Mouse (Mus musculus) stomach, embryonic 14.5 days (tissue): ENCODE results near the gene Cd63. TPM values are rescaled to one million over a fixed set of nuclear protein-coding genes. Genes with fewer than 3 reads are reported as not detected.
A peak's percentile ranks its signal among the peaks of the same experiment; 100 is the strongest.

ENCODE experiments used
- ATAC-seq: fragments of 200-750 bp; cut with Nextera tagmentation; 2 replicates; pipeline ENCODE4 v1.8.0; 2017; ENCODE audit warnings: low read depth, moderate TSS enrichment; ENCODE audit not compliant: insufficient number of reproducible peaks, insufficient read depth, low FRiP score
- H3K27ac ChIP-seq: fragments of 300-500 bp; sonication (generic); 2 replicates; pipeline ENCODE4 v1.5.1; 2014; ENCODE audit warnings: mild to moderate bottlenecking, low read length, moderate library complexity, mixed read lengths
- H3K27me3 ChIP-seq: fragments of 300-500 bp; sonication (generic); 2 replicates; pipeline ENCODE4 v1.6.1; 2014; ENCODE audit warnings: low read length, control low read depth, mixed read lengths; ENCODE audit not compliant: control insufficient read depth, insufficient read depth
- H3K36me3 ChIP-seq: fragments of 300-500 bp; sonication (generic); 2 replicates; pipeline ENCODE4 v1.6.1; 2014; ENCODE audit warnings: mild to moderate bottlenecking, control low read depth, low read length, moderate library complexity, mixed read lengths; ENCODE audit not compliant: control insufficient read depth, insufficient read depth
- H3K4me1 ChIP-seq: fragments of 300-500 bp; sonication (generic); 2 replicates; pipeline ENCODE4 v1.6.1; 2014; ENCODE audit warnings: low read length, control low read depth, mixed read lengths; ENCODE audit not compliant: control insufficient read depth, insufficient read depth
- H3K4me2 ChIP-seq: fragments of 300-500 bp; sonication (generic); replicated peaks from 2 replicates; pipeline ENCODE4 v1.6.1; 2014; ENCODE audit warnings: low read depth, low read length, control low read depth
- H3K4me3 ChIP-seq: fragments of 300-500 bp; sonication (generic); 2 replicates; pipeline ENCODE4 v1.5.1; 2014; ENCODE audit warnings: low read depth, low read length, control low read depth
- H3K9ac ChIP-seq: fragments of 300-500 bp; sonication (generic); replicated peaks from 2 replicates; pipeline ENCODE4 v1.6.1; 2014; ENCODE audit warnings: low read depth, mild to moderate bottlenecking, control low read depth, low read length, moderate library complexity, mixed read lengths
- H3K9me3 ChIP-seq: fragments of 300-500 bp; sonication (generic); 2 replicates; pipeline ENCODE4 v1.6.1; 2016; ENCODE audit warnings: low read depth, low read length, control low read depth; ENCODE audit not compliant: control insufficient read depth
- WGBS: fragments of 180-500 bp; shearing (Covaris S2); extraction: QIAGEN DNeasy Blood & Tissue Kit; methylation state at CpG from one replicate; pipeline ENCODE4 v1.1.7; 2014; 5-methylcytosine and 5-hydroxymethylcytosine counted together
- polyA plus RNA-seq: library from polyadenylated mRNA; unstranded; fragments of >200 nt; fragmentation: Nextera tagmentation; extraction: Ambion mirVana; gene quantifications from 2 replicates; pipeline ENCODE4 v1.2.1, GENCODE M21; 2014

The Cd63 gene
- polyA plus RNA-seq, 1 experiment from 2014 or later, result 664 TPM

GRCm38 (mm10) chr10:128923935-128924334 lies 23.1 kb downstream of the Cd63 start, which contains the start of gene Bloc1s1:
TSS of gene Bloc1s1 (minus strand) at chr10:128924035.
- Histone ChIP-seq H3K9me3 (no peaks in the 10 kb centered on the region), H3K27me3 (no peaks in the 10 kb centered on the region), H3K36me3 (no peaks in the 10 kb centered on the region), H3K4me3 (peak within 1 kb of the TSS; percentile 72), H3K4me1 (peaks cover 32% of the 10 kb centered on the region), H3K4me2 (peak within 1 kb of the TSS; percentile 67), H3K27ac (peak within 1 kb of the TSS; percentile 86), H3K9ac (peak within 1 kb of the TSS; percentile 66)
- ATAC-seq, result no peak
- WGBS, result 53% methylated on average over 9 of the region's 9 CpGs

- no peaks in the 10 kb centered on the region for H3K4me1 ChIP-seq
- H3K36me3 ChIP-seq, result no peaks in the 10 kb centered on the region
- H3K27ac ChIP-seq, result no peak overlapping the region
- 36% methylated on average over 4 of the region's 4 CpGs for WGBS
- H3K27me3 ChIP-seq, result peaks cover 6% of the 10 kb centered on the region; the same call in 1 of the 2 replicates
- ATAC-seq, result no peak
- no peak overlapping the region for H3K9ac ChIP-seq
- no peak overlapping the region for H3K4me3 ChIP-seq
- no peak overlapping the region for H3K4me2 ChIP-seq
- no peaks in the 10 kb centered on the region for H3K9me3 ChIP-seq
These were observed 27.6 kb downstream of the Cd63 start for GRCm38 (mm10) chr10:128928356-128928755.

GRCm38 (mm10) chr10:128929638-128930378 lies 29.0 kb downstream of the Cd63 start:
- no peaks in the 10 kb centered on the region for H3K36me3 ChIP-seq
- H3K4me1 ChIP-seq, result no peaks in the 10 kb centered on the region
- H3K4me3 ChIP-seq, result no peak overlapping the region
- H3K9me3 ChIP-seq, result no peaks in the 10 kb centered on the region
- no peak overlapping the region for H3K4me2 ChIP-seq
- H3K9ac ChIP-seq, result no peak overlapping the region
- 65% methylated on average over 7 of the region's 7 CpGs for WGBS
- peaks cover 19% of the 10 kb centered on the region for H3K27me3 ChIP-seq
- H3K27ac ChIP-seq, result no peak overlapping the region
- no peak for ATAC-seq

- WGBS, result 48% methylated on average over 2 of the region's 2 CpGs
- ATAC-seq, result no peak
- no peak overlapping the region for H3K27ac ChIP-seq
- peaks cover 24% of the 10 kb centered on the region for H3K27me3 ChIP-seq
- no peak overlapping the region for H3K9ac ChIP-seq
- H3K4me3 ChIP-seq, result no peak overlapping the region
- no peaks in the 10 kb centered on the region for H3K9me3 ChIP-seq
- no peaks in the 10 kb centered on the region for H3K36me3 ChIP-seq
- H3K4me2 ChIP-seq, result no peak overlapping the region
- H3K4me1 ChIP-seq, result no peaks in the 10 kb centered on the region
These were observed 30.7 kb downstream of the Cd63 start for GRCm38 (mm10) chr10:128931441-128931840.

- no peaks in the 10 kb centered on the region for H3K9me3 ChIP-seq
- H3K4me1 ChIP-seq, result no peaks in the 10 kb centered on the region
- no peaks in the 10 kb centered on the region for H3K36me3 ChIP-seq
- H3K4me3 ChIP-seq, result peak within 1 kb of the TSS; percentile 31
- H3K4me2 ChIP-seq, result peak within 1 kb of the TSS; percentile 75
- 2% methylated on average over 26 of the region's 26 CpGs for WGBS
- H3K27me3 ChIP-seq, result peaks cover 24% of the 10 kb centered on the region
- peak; percentile 76; the same call in 1 of the 2 replicates for ATAC-seq
- no peak within 1 kb of the TSS for H3K9ac ChIP-seq
- H3K27ac ChIP-seq, result no peak within 1 kb of the TSS
These were observed 32.8 kb downstream of the Cd63 start, which contains the start of gene Itga7 for GRCm38 (mm10) chr10:128933574-128933973. TSS of gene Itga7 (plus strand) at chr10:128933818.

- no peaks in the 10 kb centered on the region for H3K9me3 ChIP-seq
These were observed 33.4 kb downstream of the Cd63 start for GRCm38 (mm10) chr10:128933976-128934721.

GRCm38 (mm10) chr10:128934997-128935787 lies 34.4 kb downstream of the Cd63 start:
- no peak for ATAC-seq
- Histone ChIP-seq H3K27ac (no peak overlapping the region), H3K27me3 (peaks cover 24% of the 10 kb centered on the region), H3K4me1 (no peaks in the 10 kb centered on the region), H3K4me2 (no peak overlapping the region), H3K36me3 (no peaks in the 10 kb centered on the region), H3K9me3 (no peaks in the 10 kb centered on the region), H3K4me3 (no peak overlapping the region), H3K9ac (no peak overlapping the region)
- WGBS, result 69% methylated on average over 7 of the region's 7 CpGs

More at GRCm38 (mm10) chr10:128933976-128934721, 33.4 kb downstream of the Cd63 start:
- Histone ChIP-seq H3K9ac (no peak overlapping the region), H3K36me3 (no peaks in the 10 kb centered on the region), H3K4me1 (no peaks in the 10 kb centered on the region), H3K27ac (no peak overlapping the region), H3K4me2 (peak overlapping the region; percentile 75), H3K4me3 (peak overlapping the region; percentile 31), H3K27me3 (peaks cover 24% of the 10 kb centered on the region)
- 3% methylated on average over 21 of the region's 21 CpGs for WGBS
- ATAC-seq, result no peak; the same call in 1 of the 2 replicates

- no peak overlapping the region for H3K27ac ChIP-seq
- WGBS, result 68% methylated on average over 8 of the region's 8 CpGs
- H3K9ac ChIP-seq, result no peak overlapping the region
- H3K27me3 ChIP-seq, result peaks cover 24% of the 10 kb centered on the region
- H3K36me3 ChIP-seq, result no peaks in the 10 kb centered on the region
- H3K4me2 ChIP-seq, result no peak overlapping the region
- no peak for ATAC-seq
- H3K9me3 ChIP-seq, result no peaks in the 10 kb centered on the region
- no peaks in the 10 kb centered on the region for H3K4me1 ChIP-seq
- no peak overlapping the region for H3K4me3 ChIP-seq
These were observed 35.1 kb downstream of the Cd63 start for GRCm38 (mm10) chr10:128935826-128936440.
